Mouse (Mus musculus): ENCODE measurements around the gene Tmem120b.

Gene Tmem120b

DNA sequence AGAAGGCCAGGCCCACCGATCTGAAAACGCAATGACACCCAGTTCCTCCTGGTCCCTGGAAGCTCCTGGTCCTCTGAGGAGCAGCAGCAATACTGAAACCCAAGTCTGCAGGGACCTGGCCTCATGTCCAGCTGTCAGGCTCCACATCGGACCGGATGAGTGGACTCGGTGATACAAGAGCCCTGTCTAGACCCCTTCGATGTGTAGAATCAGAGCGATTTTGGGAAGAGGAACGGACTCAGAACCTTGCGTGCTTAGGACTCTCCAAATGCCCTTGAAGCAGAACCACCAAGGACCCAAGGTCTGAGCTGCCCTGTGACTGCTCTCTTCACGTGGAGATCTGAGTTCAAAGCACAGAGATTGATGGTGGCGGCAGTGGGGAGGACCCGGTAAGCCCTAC lies at the start of gene Tmem120b:
Gene Tmem120b, plus strand, starts transcription at position 301 of the 400 bp plus-strand sequence.
- in situ Hi-C loops (cut with MboI, MseI): loop anchor here (5.0 to 10.0 kb wide), 3 partner anchors 44 to 67 kb away; partner anchors contain the start of gene Rhof (in 1 of the 2)

GRCm38 (mm10) chr5:123019336-123020016 lies 48.7 kb upstream of the Tmem120b start:
- in situ Hi-C loops (cut with MboI, MseI): no loop called here

DNA sequence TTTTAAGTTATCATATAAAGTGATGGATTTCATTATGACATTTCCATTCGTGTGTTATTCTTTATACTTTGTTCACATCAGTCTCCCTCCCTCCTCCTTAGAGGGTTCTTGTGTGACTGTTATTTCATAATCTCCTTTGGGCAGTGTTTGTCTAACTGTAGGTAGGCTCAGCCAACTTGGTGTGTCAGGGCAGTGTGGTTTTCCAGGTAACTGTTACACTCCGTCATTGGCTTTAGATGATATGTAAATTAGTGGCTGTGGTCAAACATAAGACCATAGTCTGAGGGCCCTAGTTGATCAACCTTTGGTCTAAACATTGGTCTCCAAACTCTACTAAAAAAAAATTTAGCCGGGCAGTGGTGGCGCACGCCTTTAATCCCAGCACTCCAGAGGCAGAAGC lies 47.8 kb upstream of the Tmem120b start:
- in situ Hi-C loops (cut with MboI, MseI): no loop called here

DNA sequence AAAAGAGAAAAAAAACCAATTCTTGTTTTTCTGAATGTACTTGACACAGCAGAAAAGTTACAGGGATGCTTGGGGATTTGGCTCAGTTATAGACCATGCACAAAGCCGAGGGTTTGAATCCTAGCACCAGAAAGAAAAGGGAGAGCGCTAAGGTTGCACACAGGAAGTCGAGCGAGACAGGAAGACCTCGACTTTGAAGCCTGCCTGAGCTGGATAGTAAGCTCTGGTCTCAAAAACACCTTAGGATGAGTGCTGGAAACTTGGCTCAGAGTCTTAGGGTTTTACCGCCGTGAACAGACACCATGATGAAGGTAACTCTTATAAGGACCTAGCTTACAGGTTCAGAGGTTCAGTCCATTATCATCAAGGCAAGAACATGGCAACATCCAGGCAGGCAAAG lies 46.8 kb upstream of the Tmem120b start:
- in situ Hi-C loops (cut with MboI, MseI): no loop called here

DNA sequence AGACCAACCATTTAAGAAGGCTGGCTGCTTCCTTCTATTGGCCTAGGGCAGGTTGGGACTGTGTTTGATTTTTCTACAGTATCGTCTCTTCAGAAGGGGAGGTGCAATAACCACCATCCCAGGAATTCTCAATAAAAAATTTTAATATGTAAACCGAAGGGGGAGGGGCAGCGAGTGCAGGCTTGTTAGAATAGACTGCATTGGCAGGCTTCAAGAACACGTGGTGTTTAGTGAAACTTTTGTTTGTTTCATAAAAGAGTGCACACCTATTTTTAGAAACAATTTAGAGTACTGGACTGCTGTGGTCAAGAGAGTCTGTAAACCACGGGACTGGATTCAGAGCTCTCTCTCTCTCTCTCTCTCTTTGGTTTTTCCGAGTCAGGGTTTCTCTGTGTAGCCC lies 45.2 kb upstream of the Tmem120b start:
- in situ Hi-C loops (cut with MboI, MseI): no loop called here

- in situ Hi-C loops (cut with MboI, MseI): no loop called here
Measured at GRCm38 (mm10) chr5:123024312-123024711, 43.9 kb upstream of the Tmem120b start.

DNA sequence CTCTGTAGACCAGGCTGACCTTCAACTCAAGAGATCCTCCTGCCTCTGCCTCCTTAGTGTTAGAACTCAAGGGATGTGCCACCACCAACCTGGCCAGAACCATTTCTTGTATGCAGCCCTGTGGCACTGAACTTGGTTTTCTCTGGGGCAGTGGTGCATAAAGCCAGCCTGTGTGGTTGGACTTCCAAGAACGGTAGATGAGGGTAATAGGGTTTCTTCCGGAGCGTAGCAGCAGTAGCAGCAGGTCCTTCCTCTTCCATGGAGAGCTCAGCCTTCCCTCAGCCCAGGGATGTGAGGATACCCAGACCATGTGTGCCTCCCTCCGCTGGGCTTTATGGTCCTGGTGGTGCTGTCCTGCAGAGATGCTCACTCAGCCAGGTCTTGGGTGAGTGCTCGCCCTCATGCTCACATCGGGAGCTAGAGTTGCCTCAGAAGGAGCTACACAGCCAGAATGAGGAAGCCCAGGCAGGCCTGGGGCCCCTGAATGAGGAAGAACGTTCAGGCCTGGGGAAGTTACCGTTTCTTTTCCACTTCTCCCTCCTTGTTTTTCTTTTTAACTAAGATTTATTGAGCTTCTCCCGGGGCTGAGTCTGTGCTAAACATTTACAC lies 43.1 kb upstream of the Tmem120b start:
- in situ Hi-C loops (cut with MboI, MseI): no loop called here

DNA sequence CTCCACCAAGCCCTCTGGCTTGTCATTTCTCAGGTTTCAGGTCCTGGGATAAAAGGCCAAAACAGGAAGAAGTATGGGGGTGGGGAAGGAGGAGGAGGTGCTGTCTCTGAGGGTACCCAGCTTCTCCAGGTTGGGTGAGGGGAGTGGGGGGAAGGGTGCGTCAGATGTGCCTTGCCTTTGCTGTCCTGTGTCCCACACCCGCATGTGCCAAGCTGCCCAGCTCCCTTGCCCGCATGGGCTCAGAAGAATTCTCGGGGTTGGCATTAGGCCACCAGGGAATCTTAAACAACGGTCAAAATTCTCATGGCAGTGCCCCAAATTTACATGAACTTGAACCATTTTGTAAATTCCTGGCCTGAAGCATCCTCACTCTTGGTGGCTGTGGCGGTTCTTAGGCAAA lies 41.8 kb upstream of the Tmem120b start:
- in situ Hi-C loops (cut with MboI, MseI): no loop called here

GRCm38 (mm10) chr5:123027436-123027835 lies 40.8 kb upstream of the Tmem120b start:
- in situ Hi-C loops (cut with MboI, MseI): no loop called here

DNA sequence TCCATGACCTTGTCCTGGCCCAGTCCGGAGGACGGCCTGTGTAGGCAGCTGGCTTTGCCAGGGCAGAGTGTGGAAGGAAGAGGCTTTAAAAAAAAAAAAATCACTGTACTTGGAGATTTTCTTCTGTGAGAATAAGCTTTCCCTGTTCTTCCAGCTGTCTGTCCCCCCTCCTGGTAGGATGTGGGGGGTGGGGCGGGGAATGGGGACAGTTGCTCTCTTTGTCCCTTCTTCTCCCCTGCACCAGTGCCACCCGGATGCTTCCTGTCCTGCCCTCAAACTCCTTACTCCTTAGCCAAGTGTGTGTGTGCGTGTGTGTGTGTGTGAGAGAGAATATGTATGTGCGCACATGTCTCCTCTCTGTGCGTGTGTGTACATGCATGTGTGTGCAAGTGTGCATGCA lies 38.5 kb upstream of the Tmem120b start:
- in situ Hi-C loops (cut with MboI, MseI): no loop called here

GRCm38 (mm10) chr5:123031312-123031711 lies 36.9 kb upstream of the Tmem120b start:
- in situ Hi-C loops (cut with MboI, MseI): no loop called here

DNA sequence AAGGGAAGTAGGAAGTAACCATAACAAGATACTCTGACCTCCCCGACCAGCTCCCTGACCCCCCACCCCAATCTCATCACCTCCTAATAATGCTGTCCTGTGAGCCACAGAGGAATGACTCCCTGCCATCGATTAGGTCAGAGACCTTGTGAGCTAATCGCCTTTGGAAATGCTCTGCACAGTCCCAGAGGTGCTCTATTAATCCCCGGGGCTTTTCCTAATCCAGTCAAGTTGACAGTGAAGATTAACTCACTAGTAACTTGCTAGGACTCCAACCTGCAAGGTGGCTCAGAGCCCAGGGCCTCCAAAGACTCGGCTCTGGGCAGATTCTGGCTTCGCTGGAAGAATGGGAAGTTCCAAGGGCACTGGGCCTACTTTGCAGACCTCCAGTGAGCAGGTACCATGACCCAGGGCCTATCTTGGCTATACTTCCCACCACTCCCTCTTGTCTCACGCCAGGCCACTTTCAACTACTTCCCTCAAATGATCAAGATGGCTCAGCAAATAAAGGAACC lies 34.5 kb upstream of the Tmem120b start:
- in situ Hi-C loops (cut with MboI, MseI): no loop called here

DNA sequence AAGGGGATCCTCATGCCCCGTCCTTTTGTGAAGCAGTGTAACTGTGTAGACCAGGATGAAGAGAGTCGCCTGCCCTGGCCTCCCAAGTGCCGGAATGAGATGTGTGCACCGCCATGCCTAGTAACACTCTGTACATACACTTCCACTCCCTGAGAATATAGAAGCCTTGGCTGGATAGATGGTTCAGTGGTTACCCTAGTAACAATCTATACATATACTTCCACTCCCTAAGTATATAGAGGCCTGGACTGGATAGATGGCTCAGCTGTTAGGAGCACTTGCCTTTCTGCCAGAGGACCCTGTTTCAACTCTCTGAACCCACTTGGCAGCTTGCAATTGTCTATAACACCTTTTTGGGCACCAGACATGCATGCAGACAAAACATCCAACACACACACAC lies 33.1 kb upstream of the Tmem120b start:
- in situ Hi-C loops (cut with MboI, MseI): no loop called here

DNA sequence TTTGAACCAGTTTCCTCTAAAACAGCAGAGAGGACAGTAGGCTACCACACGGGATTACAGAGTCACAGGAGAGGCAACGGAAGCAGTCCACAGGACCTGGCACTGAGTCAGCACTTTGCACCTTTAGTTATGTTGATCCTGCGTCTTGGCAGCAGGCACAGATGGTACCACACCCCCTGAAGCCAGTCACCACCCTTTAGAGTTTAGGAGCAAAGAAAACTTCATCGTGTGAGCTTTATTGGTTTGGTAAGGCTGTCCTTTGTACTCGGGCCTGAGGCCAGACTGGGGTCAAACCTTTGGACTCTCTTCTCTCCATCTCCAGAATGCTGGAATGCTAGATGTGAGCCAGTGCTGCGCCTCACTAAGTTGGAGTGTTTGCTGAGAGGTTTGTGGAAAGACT lies 32.7 kb upstream of the Tmem120b start:
- in situ Hi-C loops (cut with MboI, MseI): no loop called here

DNA sequence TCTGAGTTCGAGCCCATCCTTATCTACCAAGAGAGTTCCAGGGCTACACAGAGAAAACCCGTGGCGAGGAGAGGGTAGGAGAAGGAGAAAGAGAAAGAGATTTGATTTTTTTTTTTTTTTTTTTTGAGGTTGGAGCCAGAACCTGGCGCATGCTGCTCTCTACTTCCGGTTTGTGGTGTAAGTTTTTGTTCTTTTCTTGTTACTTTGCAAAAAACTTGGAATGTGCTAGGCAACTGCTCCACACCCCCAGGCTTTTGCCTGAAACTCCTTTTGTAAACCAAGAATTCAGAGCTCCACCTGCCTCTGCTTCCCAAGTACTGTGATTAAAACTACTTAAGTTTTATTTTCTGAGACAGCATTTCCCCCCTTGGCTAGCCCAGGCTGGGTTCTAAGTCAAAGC lies 30.1 kb upstream of the Tmem120b start:
- in situ Hi-C loops (cut with MboI, MseI): no loop called here

DNA sequence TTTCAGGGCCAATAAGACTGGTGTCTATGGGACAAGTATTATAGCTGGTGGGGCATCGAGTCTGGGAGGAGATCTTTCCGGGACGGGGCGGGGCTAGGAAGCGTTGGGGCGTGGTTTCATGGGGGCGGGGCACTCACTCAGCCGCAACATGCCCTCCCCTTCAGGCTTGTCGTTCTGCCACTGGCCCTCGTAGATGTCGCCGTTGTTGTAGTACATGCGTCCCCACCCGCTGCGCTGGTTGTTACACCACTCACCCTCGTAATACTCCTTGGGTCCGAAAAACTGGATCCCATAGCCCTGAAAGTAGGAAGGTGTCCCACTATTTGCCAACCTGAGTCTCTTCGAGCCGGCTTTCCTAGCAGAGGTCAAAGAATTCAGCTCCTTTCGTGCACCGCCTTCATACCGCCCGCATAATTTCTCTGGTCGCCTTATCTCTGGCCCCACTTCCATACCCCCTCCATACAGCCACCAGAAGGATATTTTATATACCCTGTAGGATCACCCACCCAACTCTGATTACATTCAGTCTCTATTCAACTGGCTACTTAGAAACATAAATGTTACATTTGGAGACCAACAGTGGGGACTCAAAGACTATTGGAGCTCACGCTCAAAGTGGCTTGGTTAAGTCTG lies 29.0 kb upstream of the Tmem120b start:
- in situ Hi-C loops (cut with MboI, MseI): no loop called here

- in situ Hi-C loops (cut with MboI, MseI): no loop called here
Measured at GRCm38 (mm10) chr5:123040796-123041195, 27.4 kb upstream of the Tmem120b start.

DNA sequence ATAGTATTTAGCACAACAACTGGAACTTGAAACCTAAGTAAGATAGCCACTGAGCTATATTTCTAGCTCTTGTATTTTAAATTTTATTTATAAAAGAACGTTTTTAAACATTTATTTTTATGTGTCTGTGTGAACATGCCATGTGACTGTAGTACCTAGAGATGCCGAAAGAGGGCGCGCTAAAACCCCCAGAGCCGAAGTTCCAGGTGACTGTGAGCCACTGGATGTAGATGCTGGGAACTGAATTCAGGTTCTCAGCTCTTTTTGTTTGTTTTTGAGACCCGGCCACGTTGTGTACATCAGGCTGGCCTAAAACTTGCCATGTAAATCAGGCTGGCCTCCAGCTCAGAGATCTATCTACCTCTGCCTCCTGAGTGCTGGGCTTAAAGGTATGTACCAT lies 24.4 kb upstream of the Tmem120b start:
- in situ Hi-C loops (cut with MboI, MseI): no loop called here

DNA sequence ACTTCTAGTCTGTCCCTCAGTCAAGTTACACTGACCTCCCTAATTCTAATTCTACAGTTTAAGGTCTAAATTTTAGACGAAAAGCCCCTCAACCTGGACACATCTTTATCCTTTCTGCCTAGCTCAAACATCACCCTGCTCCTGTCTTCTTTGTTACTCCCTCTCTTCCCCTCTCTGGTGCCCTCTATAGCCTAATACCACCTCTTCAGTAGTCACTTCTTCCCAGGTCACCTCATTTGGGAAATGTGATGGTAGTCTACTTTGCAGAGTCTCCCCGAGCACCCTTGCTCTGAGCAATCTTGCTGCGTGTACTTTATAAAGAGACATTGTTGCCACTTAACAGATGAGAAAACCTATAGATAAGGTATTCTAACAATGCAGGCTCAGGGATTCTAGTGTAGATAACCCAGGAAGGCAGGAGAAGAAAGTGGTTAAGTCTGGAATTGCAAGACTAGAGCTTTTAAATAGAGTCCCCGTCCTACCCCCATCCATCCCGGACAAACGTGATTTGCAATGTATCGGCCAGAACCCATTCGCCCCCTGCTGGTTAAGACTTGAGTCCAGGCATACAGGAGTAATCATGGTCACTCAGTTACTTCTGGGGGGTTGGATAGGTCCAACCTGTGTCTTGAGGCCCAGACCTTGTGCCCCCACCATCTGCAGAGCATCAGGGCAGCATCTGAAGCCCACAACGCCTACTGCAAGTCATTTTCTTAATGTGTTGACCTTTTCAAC lies 22.5 kb upstream of the Tmem120b start:
- in situ Hi-C loops (cut with MboI, MseI): loop anchor here (5.0 kb wide), 1 partner anchor 78 kb away; no protein-coding TSS in a partner anchor

GRCm38 (mm10) chr5:123046916-123047315 lies 21.3 kb upstream of the Tmem120b start, which contains the start of gene Morn3:
Morn3 (minus strand) TSS chr5:123047016.
- in situ Hi-C loops (cut with MboI, MseI): loop anchor here (5.0 kb wide), 1 partner anchor 80 kb away; no protein-coding TSS in a partner anchor

- in situ Hi-C loops (cut with MboI, MseI): loop anchor here (5.0 kb wide), 1 partner anchor 82 kb away; no protein-coding TSS in a partner anchor
Measured at GRCm38 (mm10) chr5:123049271-123049670, 18.9 kb upstream of the Tmem120b start.

DNA sequence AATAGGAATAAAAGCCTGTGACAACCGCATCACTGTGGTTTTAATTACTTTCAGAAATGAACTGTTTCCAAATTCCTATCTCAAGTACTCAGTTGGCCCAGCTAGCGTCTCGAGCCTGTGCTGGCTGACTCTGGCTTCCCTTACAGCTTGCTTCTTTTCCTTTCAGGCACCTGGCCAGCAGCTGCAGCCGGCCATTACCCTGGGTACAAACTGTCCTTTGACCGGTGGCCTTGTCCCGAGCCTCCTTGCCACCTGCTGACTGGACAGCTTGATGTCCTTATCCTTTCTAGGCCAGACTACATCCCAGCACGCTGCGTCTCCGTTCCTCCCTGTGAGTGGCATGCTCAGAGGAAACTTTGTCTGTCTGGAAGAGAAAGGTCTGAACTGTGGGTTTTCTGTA lies 17.3 kb upstream of the Tmem120b start:
- in situ Hi-C loops (cut with MboI, MseI): no loop called here
